In genomic region chr9:122836790-122837189, GRCm38 (mm10) we compare ENCODE assay signal across 7 mouse cellular contexts. TPM values are rescaled to one million over a fixed set of nuclear protein-coding genes. Genes with fewer than 3 reads are reported as not detected.
DNase-seq lines count a peak whose midpoint lies in the region; ATAC-seq and TF ChIP-seq lines count a peak whose summit lies in the region.

No protein-coding gene starts in this region.

- peaks cover 8% of the 10 kb centered on the region; the same call in 1 of the 2 replicates for H3K4me1 ChIP-seq in hindbrain, postnatal 0 days (ENCODE audit: insufficient read depth, low read length)

- no peaks in the 10 kb centered on the region for H3K27me3 ChIP-seq in hindbrain, postnatal 0 days (ENCODE audit: insufficient read depth, low read length)

- H3K36me3 ChIP-seq in hindbrain, postnatal 0 days (ENCODE audit: insufficient read depth, low read length): peaks cover 10% of the 10 kb centered on the region; the same call in 1 of the 2 replicates

- no peak overlapping the region for H3K9ac ChIP-seq in hindbrain, postnatal 0 days (replicated peaks; ENCODE audit: low read length)

- TF ChIP-seq CTCF in hindbrain, postnatal 0 days (IDR thresholded peaks at IDR 0.05; ENCODE audit: low read depth): no peak

- WGBS in hindbrain, postnatal 0 days: 20% methylated on average over 6 of the region's 6 CpGs

- no peak overlapping the region for H3K4me3 ChIP-seq in hindbrain, postnatal 0 days (ENCODE audit: low read length)

- no peaks in the 10 kb centered on the region for H3K9me3 ChIP-seq in hindbrain, postnatal 0 days (ENCODE audit: low read length)

- no peak overlapping the region for H3K4me2 ChIP-seq in hindbrain, postnatal 0 days (ENCODE audit: low read depth, low read length)

- DNase-seq in urinary bladder, postnatal 4 days (ENCODE audit: low spot score in 2 of 2): peak; percentile 29 to 65
- DNase-seq in urinary bladder, postnatal 25 days (ENCODE audit: low spot score): no peak
- DNase-seq in fibroblast of lung, adult 2 months (ENCODE audit: low read depth): peak; percentile 51
- peak; percentile 89 for DNase-seq in hindbrain, postnatal 0 days (ENCODE audit: low spot score)
- DNase-seq in left cerebral cortex, adult 8-10 months (ENCODE audit: low spot score in 2 of 2): peak; percentile 20 to 28
- DNase-seq in retina, postnatal 7 days (ENCODE audit: low read depth, low spot score): peak; percentile 38
- no peak for DNase-seq in thymus, postnatal 10 days (ENCODE audit: low spot score in 2 of 2)

- peak overlapping the region; percentile 32; the same call in 1 of the 2 replicates for H3K27ac ChIP-seq in hindbrain, postnatal 0 days

- ATAC-seq in hindbrain, postnatal 0 days: peak; percentile 92

RNA-seq across cellular contexts. Expression of gene Gm35549, which starts 7.0 kb away (rescaled TPM):
- total RNA-seq in hindbrain, postnatal 0 days (2014; rRNA removed): not detected in 2 replicates
- 0.30 TPM in 1 of 2 replicates, not detected in the other for polyA plus RNA-seq in hindbrain, postnatal 0 days (2015; fragmentation: Nextera tagmentation; extraction: Ambion mirVana)
- not detected for total RNA-seq in left cerebral cortex, adult 8-10 months (2022)

RNA-seq across cellular contexts. Expression of gene Zfp445, which starts 29.0 kb away (rescaled TPM):
- 138 and 155 TPM in 2 replicates for total RNA-seq in hindbrain, postnatal 0 days (2014; rRNA removed)
- 63.3 and 68.1 TPM in 2 replicates for polyA plus RNA-seq in hindbrain, postnatal 0 days (2015; fragmentation: Nextera tagmentation; extraction: Ambion mirVana)
- total RNA-seq in left cerebral cortex, adult 8-10 months (2022): 100 to 1,000 TPM; 161 to 172 (median 163) TPM

RNA-seq across cellular contexts. Expression of gene Tcaim, which starts 31.5 kb away (rescaled TPM):
- 8.4 and 13.5 TPM in 2 replicates for total RNA-seq in hindbrain, postnatal 0 days (2014; rRNA removed)
- 6.7 and 7.1 TPM in 2 replicates for polyA plus RNA-seq in hindbrain, postnatal 0 days (2015; fragmentation: Nextera tagmentation; extraction: Ambion mirVana)
- total RNA-seq in left cerebral cortex, adult 8-10 months (2022): 10 to 100 TPM; 17.3 to 19.4 (median 18.7) TPM

RNA-seq across cellular contexts. Expression of gene Zkscan7, which starts 48.7 kb away (rescaled TPM):
- 4.5 and 6.3 TPM in 2 replicates for total RNA-seq in hindbrain, postnatal 0 days (2014; rRNA removed)
- polyA plus RNA-seq in hindbrain, postnatal 0 days (2015; fragmentation: Nextera tagmentation; extraction: Ambion mirVana): 1.3 and 1.9 TPM in 2 replicates
- 1 to 10 TPM; 5.1 to 5.7 (median 5.5) TPM for total RNA-seq in left cerebral cortex, adult 8-10 months (2022)

Comparison
In these comparisons a context has a peak if more than half of its experiments do, and no peak if none do; other contexts are left out.
1. DNase-seq: peak in urinary bladder, postnatal 4 days (2 of 2), fibroblast of lung, adult 2 months (single experiment), hindbrain, postnatal 0 days (single experiment), left cerebral cortex, adult 8-10 months (2 of 2) and retina, postnatal 7 days (single experiment); none in urinary bladder, postnatal 25 days (single experiment) and thymus, postnatal 10 days (0 of 2).